Mouse (Mus musculus) testis, adult 2 months (tissue): ENCODE results near the gene Nup107.

ENCODE experiments used
- CTCF ChIP-seq: fragments of 200-500 bp; IDR thresholded peaks from 2 replicates; pipeline ENCODE4 v1.5.1; 2012; ENCODE audit warnings: low read depth, mild to moderate bottlenecking, inconsistent platforms, low read length, moderate library complexity; ENCODE audit not compliant: control insufficient read depth, insufficient read depth, insufficient replicate concordance
- POLR2A ChIP-seq: fragments of 200-500 bp; IDR thresholded peaks from 2 replicates; pipeline ENCODE4 v1.6.1; 2012; ENCODE audit warnings: low read depth, mild to moderate bottlenecking, inconsistent platforms, low read length, moderate library complexity; ENCODE audit not compliant: control insufficient read depth

DNA sequence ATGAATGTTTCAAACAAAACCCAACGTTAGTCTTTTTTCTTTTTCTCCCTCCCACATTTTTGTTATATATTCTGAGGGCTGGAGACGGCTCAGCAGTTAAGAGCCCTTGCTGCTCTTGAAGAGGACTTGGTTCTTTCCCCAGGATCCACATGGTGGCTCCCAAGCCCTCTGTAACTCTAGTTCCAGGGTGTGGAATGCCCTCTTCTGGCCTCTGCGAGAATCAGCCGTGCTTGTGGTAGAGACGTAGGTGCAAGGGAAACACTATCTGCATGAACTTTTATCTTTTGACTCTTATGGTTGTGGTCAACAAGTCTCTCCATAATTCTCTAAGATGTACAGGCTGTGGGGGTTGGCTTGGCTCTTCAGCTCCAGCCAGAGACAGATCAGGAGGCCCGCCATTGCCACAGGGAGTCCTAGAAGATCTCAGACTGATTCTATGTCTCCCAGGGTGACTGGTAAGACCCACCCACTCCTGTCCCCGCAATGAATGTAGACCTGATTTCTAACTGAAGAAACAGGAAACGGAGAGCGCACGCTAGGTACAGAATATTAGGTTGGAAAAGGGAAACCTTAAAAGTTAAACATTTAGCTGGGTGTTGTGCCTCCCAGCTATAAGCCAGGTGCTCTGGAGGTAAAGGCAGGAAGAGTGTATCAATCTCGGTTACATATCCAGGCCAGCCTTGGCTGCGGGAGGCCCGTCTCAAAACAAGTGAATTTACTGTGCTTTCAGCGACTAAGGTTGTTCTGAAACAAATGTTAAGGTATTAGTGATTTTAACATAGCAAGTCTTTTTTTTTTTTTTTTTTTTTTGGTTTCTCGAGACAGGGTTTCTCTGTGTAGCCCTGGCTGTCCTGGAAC, 61.0 kb downstream of the Nup107 start:
- TF ChIP-seq CTCF (peak; percentile 45; the same call in 1 of the 2 replicates), POLR2A (no peak)
